Mouse (Mus musculus): ENCODE data around the gene Slamf1. TPM values are rescaled to one million over a fixed set of nuclear protein-coding genes. Genes with fewer than 3 reads are reported as not detected.
"Not testable (repeated sequence)": the region's sequence is repeated elsewhere in the genome, so short reads cannot be mapped to it uniquely, and the experiment has no call there.

The Slamf1 gene
- polyA plus RNA-seq, 1 experiment: 20.5 TPM

DNA sequence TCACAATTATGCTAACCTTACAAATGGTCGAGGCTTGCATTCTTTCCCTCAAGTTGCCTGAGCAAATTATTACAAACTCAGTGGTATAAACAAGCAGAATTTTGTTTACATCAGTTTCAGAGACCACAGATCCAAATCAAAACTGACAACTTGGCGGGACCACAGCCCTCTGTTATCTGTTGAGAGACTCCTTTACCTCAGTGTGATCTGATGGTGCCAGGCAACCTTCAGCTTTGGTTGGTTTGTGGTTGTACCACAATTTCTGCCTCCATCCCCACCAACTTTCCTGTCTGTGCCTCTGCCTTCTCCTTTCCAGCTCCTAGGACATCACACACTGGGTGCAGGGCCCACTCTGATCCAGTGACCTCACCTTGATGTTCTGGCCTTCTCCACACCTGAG is 29.3 kb downstream of the Slamf1 start:
- 29% methylated on average over 2 of the region's 2 CpGs for WGBS
- H3K4me3 ChIP-seq (ENCODE audit: control insufficient read depth, insufficient read depth, low read length): no peak overlapping the region
- H3K4me1 ChIP-seq (replicated peaks; ENCODE audit: control insufficient read depth, insufficient read depth, low read length): no peaks in the 10 kb centered on the region
- TF ChIP-seq CTCF (IDR thresholded peaks at IDR 0.05; ENCODE audit: borderline replicate concordance, control insufficient read depth, extremely low read depth, insufficient read depth, low read length, poor library complexity) (no peak), POLR2A (IDR thresholded peaks at IDR 0.05; ENCODE audit: control insufficient read depth, extremely low read depth, insufficient read depth, low read length, poor library complexity) (no peak)
- H3K36me3 ChIP-seq (ENCODE audit: control insufficient read depth, insufficient read depth, low read length): peaks cover 79% of the 10 kb centered on the region
- no peaks in the 10 kb centered on the region for H3K27me3 ChIP-seq (ENCODE audit: control insufficient read depth, insufficient read depth, low read length)
- no peak overlapping the region for H3K27ac ChIP-seq (ENCODE audit: control insufficient read depth, insufficient read depth, low read length)
- no peak for DNase-seq

- Histone ChIP-seq H3K4me1 (replicated peaks; ENCODE audit: control insufficient read depth, insufficient read depth, low read length) (no peaks in the 10 kb centered on the region), H3K36me3 (ENCODE audit: control insufficient read depth, insufficient read depth, low read length) (peaks cover 79% of the 10 kb centered on the region), H3K27ac (ENCODE audit: control insufficient read depth, insufficient read depth, low read length) (no peak overlapping the region), H3K4me3 (ENCODE audit: control insufficient read depth, insufficient read depth, low read length) (no peak overlapping the region), H3K27me3 (ENCODE audit: control insufficient read depth, insufficient read depth, low read length) (no peaks in the 10 kb centered on the region)
- no peak for TF ChIP-seq POLR2A (IDR thresholded peaks at IDR 0.05; ENCODE audit: control insufficient read depth, extremely low read depth, insufficient read depth, low read length, poor library complexity)
- TF ChIP-seq CTCF (IDR thresholded peaks at IDR 0.05; ENCODE audit: borderline replicate concordance, control insufficient read depth, extremely low read depth, insufficient read depth, low read length, poor library complexity): no peak
- WGBS: 87% methylated on average over 1 of the region's 1 CpGs
- no peak for DNase-seq
Measured at GRCm38 (mm10) chr1:171797840-171798239, 30.9 kb downstream of the Slamf1 start.

- Histone ChIP-seq H3K27me3 (ENCODE audit: control insufficient read depth, insufficient read depth, low read length) (no peaks in the 10 kb centered on the region), H3K27ac (ENCODE audit: control insufficient read depth, insufficient read depth, low read length) (no peak overlapping the region), H3K4me1 (replicated peaks; ENCODE audit: control insufficient read depth, insufficient read depth, low read length) (no peaks in the 10 kb centered on the region), H3K36me3 (ENCODE audit: control insufficient read depth, insufficient read depth, low read length) (peaks cover 68% of the 10 kb centered on the region), H3K4me3 (ENCODE audit: control insufficient read depth, insufficient read depth, low read length) (no peak overlapping the region)
- no peak for DNase-seq
- 90% methylated on average over 4 of the region's 4 CpGs for WGBS
- no peak for TF ChIP-seq POLR2A (IDR thresholded peaks at IDR 0.05; ENCODE audit: control insufficient read depth, extremely low read depth, insufficient read depth, low read length, poor library complexity)
- TF ChIP-seq CTCF (IDR thresholded peaks at IDR 0.05; ENCODE audit: borderline replicate concordance, control insufficient read depth, extremely low read depth, insufficient read depth, low read length, poor library complexity): no peak
Measured at GRCm38 (mm10) chr1:171799648-171800047, 32.7 kb downstream of the Slamf1 start.

DNA sequence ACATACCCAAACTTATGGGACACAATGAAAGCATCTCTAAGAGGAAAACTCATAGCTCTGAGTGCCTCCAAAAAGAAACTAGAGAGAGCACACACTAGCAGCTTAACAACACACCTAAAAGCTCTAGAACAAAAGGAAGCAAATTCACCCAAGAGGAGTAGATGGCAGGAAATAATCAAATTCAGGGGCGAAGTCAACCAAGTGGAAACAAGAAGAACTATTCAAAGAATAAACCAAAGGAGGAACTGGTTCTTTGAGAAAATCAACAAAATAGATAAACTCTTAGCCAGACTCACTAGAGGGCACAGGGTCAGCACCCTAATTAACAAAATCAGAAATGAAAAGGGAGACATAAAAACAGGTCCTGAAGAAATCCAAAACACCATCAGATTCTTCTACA is 44.1 kb downstream of the Slamf1 start:
- H3K27ac ChIP-seq (ENCODE audit: control insufficient read depth, insufficient read depth, low read length); H3K4me1 ChIP-seq (replicated peaks; ENCODE audit: control insufficient read depth, insufficient read depth, low read length); H3K4me3 ChIP-seq (ENCODE audit: control insufficient read depth, insufficient read depth, low read length); H3K27me3 ChIP-seq (ENCODE audit: control insufficient read depth, insufficient read depth, low read length); DNase-seq; H3K36me3 ChIP-seq (ENCODE audit: control insufficient read depth, insufficient read depth, low read length): not testable (repeated sequence)
- 59% methylated on average over 1 of the region's 1 CpGs for WGBS

DNA sequence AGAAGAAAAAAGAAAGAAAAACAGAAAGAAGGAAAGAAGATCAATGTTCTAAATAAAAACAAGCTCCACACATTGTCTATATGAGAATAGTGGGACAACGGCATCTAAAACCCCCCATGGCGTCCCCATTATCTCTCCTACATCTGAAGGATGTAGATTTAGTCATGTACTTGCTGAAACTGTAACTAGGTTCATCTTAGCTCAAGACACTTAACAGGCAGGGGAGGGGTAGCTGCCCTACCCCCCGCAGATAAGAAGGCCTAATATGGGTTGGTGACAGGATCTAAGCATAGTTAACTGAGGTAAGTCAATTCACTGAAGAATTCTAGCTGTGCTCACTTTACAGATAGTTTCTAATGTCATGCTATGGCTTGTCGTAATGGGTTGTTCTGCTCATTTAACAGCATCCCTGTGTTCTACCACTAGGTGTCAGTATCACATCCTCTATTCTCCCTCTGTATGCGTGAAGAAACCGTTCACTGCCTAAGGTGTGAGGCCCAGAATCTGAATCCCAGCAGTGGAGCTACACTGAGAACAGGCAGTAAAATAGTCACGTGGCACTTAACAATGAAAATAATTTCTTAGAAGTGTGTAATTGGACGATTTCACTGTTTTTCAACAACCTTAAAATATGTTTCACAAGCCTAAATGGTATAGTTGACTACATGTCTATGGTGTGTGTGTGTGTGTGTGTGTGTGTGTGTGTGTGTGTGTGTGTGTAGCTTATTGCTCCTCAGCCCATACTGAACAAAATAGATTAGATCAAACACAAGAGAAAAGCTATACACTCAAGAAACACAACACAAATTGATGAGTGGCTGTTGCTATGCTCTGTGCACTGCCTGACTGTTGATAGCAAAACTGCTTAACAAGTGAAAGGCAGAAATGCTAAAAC is 48.9 kb downstream of the Slamf1 start:
- H3K27me3 ChIP-seq (ENCODE audit: control insufficient read depth, insufficient read depth, low read length): no peaks in the 10 kb centered on the region
- no peak overlapping the region for H3K4me3 ChIP-seq (ENCODE audit: control insufficient read depth, insufficient read depth, low read length)
- H3K4me1 ChIP-seq (replicated peaks; ENCODE audit: control insufficient read depth, insufficient read depth, low read length): peaks cover 2% of the 10 kb centered on the region; the same call in 1 of the 2 replicates
- no peaks in the 10 kb centered on the region for H3K36me3 ChIP-seq (ENCODE audit: control insufficient read depth, insufficient read depth, low read length)
- WGBS: 14% methylated on average over 8 of the region's 8 CpGs
- no peak overlapping the region for H3K27ac ChIP-seq (ENCODE audit: control insufficient read depth, insufficient read depth, low read length)
- peak; percentile 51 for DNase-seq
- TF ChIP-seq CTCF (IDR thresholded peaks at IDR 0.05; ENCODE audit: borderline replicate concordance, control insufficient read depth, extremely low read depth, insufficient read depth, low read length, poor library complexity): no peak
- no peak for TF ChIP-seq POLR2A (IDR thresholded peaks at IDR 0.05; ENCODE audit: control insufficient read depth, extremely low read depth, insufficient read depth, low read length, poor library complexity)

GRCm38 (mm10) chr1:171816991-171817390 is 50.1 kb downstream of the Slamf1 start:
- no peak for DNase-seq
- WGBS: 62% methylated on average over 4 of the region's 4 CpGs
- H3K27me3 ChIP-seq (ENCODE audit: control insufficient read depth, insufficient read depth, low read length): no peaks in the 10 kb centered on the region
- H3K36me3 ChIP-seq (ENCODE audit: control insufficient read depth, insufficient read depth, low read length): no peaks in the 10 kb centered on the region
- H3K27ac ChIP-seq (ENCODE audit: control insufficient read depth, insufficient read depth, low read length): no peak overlapping the region
- H3K4me1 ChIP-seq (replicated peaks; ENCODE audit: control insufficient read depth, insufficient read depth, low read length): peaks cover 2% of the 10 kb centered on the region; the same call in 1 of the 2 replicates
- no peak overlapping the region for H3K4me3 ChIP-seq (ENCODE audit: control insufficient read depth, insufficient read depth, low read length)
- TF ChIP-seq CTCF (IDR thresholded peaks at IDR 0.05; ENCODE audit: borderline replicate concordance, control insufficient read depth, extremely low read depth, insufficient read depth, low read length, poor library complexity) (no peak), POLR2A (IDR thresholded peaks at IDR 0.05; ENCODE audit: control insufficient read depth, extremely low read depth, insufficient read depth, low read length, poor library complexity) (no peak)
